Mouse (Mus musculus) liver, adult 2 months (tissue): Measurements from ENCODE around the gene Tenm2.

Experiments used
- CTCF ChIP-seq: fragments of 200-500 bp; IDR thresholded peaks from 2 replicates; pipeline ENCODE4 v1.5.1; 2011; ENCODE audit warnings: low read depth, low read length, control low read depth
- POLR2A ChIP-seq: fragments of 200-500 bp; IDR thresholded peaks from 2 replicates; pipeline ENCODE4 v1.6.1; 2011; ENCODE audit warnings: low read length, control low read depth; ENCODE audit not compliant: insufficient read depth; ENCODE audit errors: extremely low read depth

DNA sequence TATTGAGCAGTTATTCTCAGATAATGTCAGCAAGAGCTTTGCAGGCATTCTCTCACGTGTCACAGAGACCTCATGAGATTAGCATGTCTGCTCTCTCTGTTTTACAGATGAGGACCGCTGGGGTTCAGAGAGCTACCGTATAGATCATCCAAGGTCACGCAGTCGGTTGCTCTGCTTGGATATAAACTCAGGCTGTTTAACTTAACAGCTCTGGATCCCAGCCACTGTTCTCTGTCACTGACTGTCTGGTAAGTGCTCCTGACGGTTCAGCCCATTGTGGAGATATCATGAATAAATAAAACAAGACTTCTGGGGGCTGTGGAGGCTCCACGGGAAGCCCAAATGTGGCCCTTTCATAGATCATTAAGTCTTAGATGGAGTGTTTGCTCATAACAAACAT, 754.2 kb downstream of the Tenm2 start:
- TF ChIP-seq POLR2A (no peak), CTCF (no peak)
